Mouse (Mus musculus): Measurements from ENCODE around the gene Slc35b1. TPM values are rescaled to one million over a fixed set of nuclear protein-coding genes. Genes with fewer than 3 reads are reported as not detected.

The Slc35b1 gene
- total and polyA plus RNA-seq, 2 experiments from 2014 or later: 35.2 to 70.3 TPM

DNA sequence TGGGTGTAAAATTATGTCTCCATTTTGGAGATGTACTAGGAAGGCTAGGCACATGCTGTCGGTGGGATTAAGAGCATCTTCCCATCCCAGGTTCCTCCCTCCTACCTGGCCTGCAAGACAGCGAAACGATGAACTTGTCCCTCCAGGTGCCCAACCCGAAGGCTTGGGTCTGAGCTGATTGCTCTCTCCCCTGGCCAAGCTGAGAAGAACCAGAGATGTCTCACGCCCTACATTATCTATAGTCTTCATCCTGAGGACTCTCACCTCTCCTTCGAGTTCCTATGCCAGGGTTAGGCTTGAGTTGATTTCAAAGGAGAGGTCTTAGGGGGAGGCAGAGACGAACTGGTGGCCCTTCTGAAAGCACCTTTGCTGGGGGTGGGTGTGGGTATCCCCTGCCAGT, 28.5 kb upstream of the Slc35b1 start:
- Histone ChIP-seq H3K9me3 (replicated peaks; ENCODE audit: control insufficient read depth, low read length) (no peaks in the 10 kb centered on the region), H3K36me3 (replicated peaks; ENCODE audit: control insufficient read depth, insufficient read depth, low read length) (no peaks in the 10 kb centered on the region), H3K9ac (replicated peaks; ENCODE audit: low read depth, low read length) (no peak overlapping the region), H3K4me2 (ENCODE audit: low read depth, low read length) (no peak overlapping the region; the same call in 1 of the 2 replicates), H3K27ac (ENCODE audit: low read depth) (peak overlapping the region; percentile 22; the same call in 1 of the 2 replicates), H3K4me1 (ENCODE audit: control insufficient read depth, insufficient read depth) (peaks cover 19% of the 10 kb centered on the region), H3K27me3 (ENCODE audit: control insufficient read depth, insufficient read depth, low read length) (no peaks in the 10 kb centered on the region), H3K4me3 (ENCODE audit: low read depth, low read length) (no peak overlapping the region)
- DNase-seq (ENCODE audit: low spot score) (no peak), ATAC-seq (ENCODE audit: insufficient read depth, low read depth) (no peak)
- TF ChIP-seq CTCF (IDR thresholded peaks at IDR 0.05; ENCODE audit: low read depth) (no peak), EP300 (IDR thresholded peaks at IDR 0.05; ENCODE audit: low read depth) (no peak)
- 76% methylated on average over 7 of the region's 7 CpGs for WGBS

GRCm38 (mm10) chr11:95356469-95357273, 27.8 kb upstream of the Slc35b1 start:
- Histone ChIP-seq H3K27ac (ENCODE audit: low read depth) (peak overlapping the region; percentile 22; the same call in 1 of the 2 replicates), H3K4me1 (ENCODE audit: control insufficient read depth, insufficient read depth) (peaks cover 19% of the 10 kb centered on the region), H3K9ac (replicated peaks; ENCODE audit: low read depth, low read length) (no peak overlapping the region), H3K27me3 (ENCODE audit: control insufficient read depth, insufficient read depth, low read length) (no peaks in the 10 kb centered on the region), H3K4me2 (ENCODE audit: low read depth, low read length) (no peak overlapping the region; the same call in 1 of the 2 replicates), H3K9me3 (replicated peaks; ENCODE audit: control insufficient read depth, low read length) (no peaks in the 10 kb centered on the region), H3K4me3 (ENCODE audit: low read depth, low read length) (no peak overlapping the region), H3K36me3 (replicated peaks; ENCODE audit: control insufficient read depth, insufficient read depth, low read length) (no peaks in the 10 kb centered on the region)
- ATAC-seq (ENCODE audit: insufficient read depth, low read depth) (peak; percentile 66), DNase-seq (ENCODE audit: low spot score) (no peak)
- 44% methylated on average over 17 of the region's 17 CpGs for WGBS
- TF ChIP-seq CTCF (IDR thresholded peaks at IDR 0.05; ENCODE audit: low read depth) (no peak), EP300 (IDR thresholded peaks at IDR 0.05; ENCODE audit: low read depth) (no peak)

DNA sequence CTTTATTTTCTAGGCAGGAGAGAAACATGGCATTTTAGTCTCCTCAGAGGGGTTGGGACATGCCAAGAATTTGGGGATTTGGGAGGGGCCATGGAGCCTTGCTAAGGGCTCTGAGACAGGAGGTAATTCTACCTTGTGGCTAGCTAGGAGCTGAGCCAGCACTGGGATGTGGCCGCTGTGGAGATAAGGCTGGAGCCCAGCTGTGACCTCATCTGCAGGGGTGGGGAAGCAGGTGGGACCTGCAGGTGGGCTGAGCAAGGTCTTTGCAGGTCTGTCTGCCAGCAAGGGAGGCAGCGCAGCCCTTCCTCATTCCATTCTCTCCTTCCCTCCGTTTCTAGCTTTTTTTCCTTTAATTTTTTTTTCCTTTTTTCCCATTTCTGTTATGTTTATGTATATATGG, 26.2 kb upstream of the Slc35b1 start:
- 50% methylated on average over 3 of the region's 3 CpGs for WGBS

GRCm38 (mm10) chr11:95364388-95364787, 20.1 kb upstream of the Slc35b1 start:
- H3K27ac ChIP-seq (ENCODE audit: low read depth): no peak overlapping the region
- no peak for ATAC-seq (ENCODE audit: insufficient read depth, low read depth)
- no peak overlapping the region for H3K4me3 ChIP-seq (ENCODE audit: low read depth, low read length)
- H3K4me2 ChIP-seq (ENCODE audit: low read depth, low read length): no peak overlapping the region
- no peaks in the 10 kb centered on the region for H3K9me3 ChIP-seq (replicated peaks; ENCODE audit: control insufficient read depth, low read length)
- no peaks in the 10 kb centered on the region for H3K36me3 ChIP-seq (replicated peaks; ENCODE audit: control insufficient read depth, insufficient read depth, low read length)
- no peak for TF ChIP-seq EP300 (IDR thresholded peaks at IDR 0.05; ENCODE audit: low read depth)
- TF ChIP-seq CTCF (IDR thresholded peaks at IDR 0.05; ENCODE audit: low read depth): no peak
- 80% methylated on average over 5 of the region's 5 CpGs for WGBS
- peaks cover 25% of the 10 kb centered on the region for H3K4me1 ChIP-seq (ENCODE audit: control insufficient read depth, insufficient read depth)
- no peak for DNase-seq (ENCODE audit: low spot score)
- no peaks in the 10 kb centered on the region for H3K27me3 ChIP-seq (ENCODE audit: control insufficient read depth, insufficient read depth, low read length)
- no peak overlapping the region for H3K9ac ChIP-seq (replicated peaks; ENCODE audit: low read depth, low read length)

More for the DNA sequence above, 26.2 kb upstream of the Slc35b1 start:
- H3K4me3 ChIP-seq (ENCODE audit: low read depth, low read length): no peak overlapping the region
- H3K27ac ChIP-seq (ENCODE audit: low read depth): no peak overlapping the region
- no peak overlapping the region for H3K4me2 ChIP-seq (ENCODE audit: low read depth, low read length)
- no peaks in the 10 kb centered on the region for H3K27me3 ChIP-seq (ENCODE audit: control insufficient read depth, insufficient read depth, low read length)
- ATAC-seq (ENCODE audit: insufficient read depth, low read depth): no peak
- peaks cover 19% of the 10 kb centered on the region for H3K4me1 ChIP-seq (ENCODE audit: control insufficient read depth, insufficient read depth)
- no peak for DNase-seq (ENCODE audit: low spot score)
- TF ChIP-seq CTCF (IDR thresholded peaks at IDR 0.05; ENCODE audit: low read depth) (no peak), EP300 (IDR thresholded peaks at IDR 0.05; ENCODE audit: low read depth) (no peak)
- no peaks in the 10 kb centered on the region for H3K9me3 ChIP-seq (replicated peaks; ENCODE audit: control insufficient read depth, low read length)
- H3K36me3 ChIP-seq (replicated peaks; ENCODE audit: control insufficient read depth, insufficient read depth, low read length): no peaks in the 10 kb centered on the region
- no peak overlapping the region for H3K9ac ChIP-seq (replicated peaks; ENCODE audit: low read depth, low read length)

GRCm38 (mm10) chr11:95365596-95365995, 18.9 kb upstream of the Slc35b1 start:
- ATAC-seq (ENCODE audit: insufficient read depth, low read depth) (peak; percentile 84), DNase-seq (ENCODE audit: low spot score) (peak; percentile 86)
- Histone ChIP-seq H3K4me1 (ENCODE audit: control insufficient read depth, insufficient read depth) (peaks cover 25% of the 10 kb centered on the region), H3K4me3 (ENCODE audit: low read depth, low read length) (no peak overlapping the region), H3K36me3 (replicated peaks; ENCODE audit: control insufficient read depth, insufficient read depth, low read length) (no peaks in the 10 kb centered on the region), H3K4me2 (ENCODE audit: low read depth, low read length) (no peak overlapping the region), H3K27me3 (ENCODE audit: control insufficient read depth, insufficient read depth, low read length) (no peaks in the 10 kb centered on the region), H3K9ac (replicated peaks; ENCODE audit: low read depth, low read length) (no peak overlapping the region), H3K27ac (ENCODE audit: low read depth) (peak overlapping the region; percentile 77), H3K9me3 (replicated peaks; ENCODE audit: control insufficient read depth, low read length) (no peaks in the 10 kb centered on the region)
- 0 out of 2 replicates have a peak, but pooled peaks have one; percentile 0 for TF ChIP-seq CTCF (IDR thresholded peaks at IDR 0.05; ENCODE audit: low read depth)
- no peak for TF ChIP-seq EP300 (IDR thresholded peaks at IDR 0.05; ENCODE audit: low read depth)
- WGBS: 19% methylated on average over 10 of the region's 10 CpGs
